Mouse (Mus musculus) limb, embryonic 15.5 days (tissue): ENCODE results near the gene Pi4ka. TPM values are rescaled to one million over a fixed set of nuclear protein-coding genes. Genes with fewer than 3 reads are reported as not detected.

Experiments
- ATAC-seq: fragments of 200-750 bp; cut with Nextera tagmentation; 2 replicates; pipeline ENCODE4 v1.8.0; 2017; ENCODE audit warnings: low read depth, moderate TSS enrichment; ENCODE audit not compliant: insufficient number of reproducible peaks, low FRiP score, low TSS enrichment
- H3K27ac ChIP-seq: fragments of 300-500 bp; sonication (generic); 2 replicates; pipeline ENCODE4 v1.5.1; 2015; ENCODE audit warnings: moderate library complexity, mild to moderate bottlenecking, inconsistent platforms
- H3K27me3 ChIP-seq: fragments of 300-500 bp; sonication (generic); 2 replicates; pipeline ENCODE4 v1.6.1; 2015; ENCODE audit warnings: inconsistent platforms
- H3K36me3 ChIP-seq: fragments of 300-500 bp; sonication (generic); 2 replicates; pipeline ENCODE4 v1.6.1; 2015; ENCODE audit warnings: inconsistent platforms
- H3K4me1 ChIP-seq: fragments of 300-500 bp; sonication (generic); 2 replicates; pipeline ENCODE4 v1.6.1; 2015; ENCODE audit warnings: inconsistent platforms
- H3K4me2 ChIP-seq: fragments of 300-500 bp; sonication (generic); 2 replicates; pipeline ENCODE4 v1.6.1; 2015; ENCODE audit warnings: mild to moderate bottlenecking, inconsistent platforms
- H3K4me3 ChIP-seq: fragments of 300-500 bp; sonication (generic); 2 replicates; pipeline ENCODE4 v1.5.1; 2015; ENCODE audit warnings: mild to moderate bottlenecking, inconsistent platforms
- H3K9ac ChIP-seq: fragments of 300-500 bp; sonication (generic); 2 replicates; pipeline ENCODE4 v1.6.1; 2015; ENCODE audit warnings: inconsistent platforms
- H3K9me3 ChIP-seq: fragments of 300-500 bp; sonication (generic); 2 replicates; pipeline ENCODE4 v1.6.1; 2016; ENCODE audit warnings: inconsistent platforms
- WGBS: fragments of 180-500 bp; shearing (Covaris S2); methylation state at CpG from one replicate; pipeline ENCODE4 v1.1.7; 2015; 5-methylcytosine and 5-hydroxymethylcytosine counted together
- polyA plus RNA-seq: library from polyadenylated mRNA; unstranded; fragments of >200 nt; fragmentation: Nextera tagmentation; extraction: Ambion mirVana; gene quantifications from 2 replicates; pipeline ENCODE4 v1.2.1, GENCODE M21; 2015

Pi4ka gene
- polyA plus RNA-seq, 1 experiment from 2014 or later, result 30.7 TPM

DNA sequence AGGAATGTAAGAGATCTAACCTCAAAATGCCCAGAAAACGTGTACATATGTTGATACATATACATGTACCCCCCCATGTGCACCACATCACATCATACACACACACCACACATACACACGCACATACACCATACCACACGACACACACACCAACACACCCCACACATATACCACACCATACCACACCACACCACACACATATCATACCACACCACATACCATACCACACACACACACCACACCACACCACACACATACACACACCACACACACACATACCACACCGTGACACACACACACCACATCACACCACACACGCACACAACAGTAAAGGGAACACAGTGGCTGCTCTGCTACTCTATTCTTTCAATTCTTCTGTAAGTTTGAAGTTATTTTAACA lies 74.3 kb downstream of the Pi4ka start:
- H3K9me3 ChIP-seq, result no peaks in the 10 kb centered on the region
- H3K36me3 ChIP-seq, result peaks cover 10% of the 10 kb centered on the region; the same call in 1 of the 2 replicates
- H3K27me3 ChIP-seq, result no peaks in the 10 kb centered on the region
- no peak overlapping the region for H3K4me3 ChIP-seq
- ATAC-seq, result no peak
- H3K4me2 ChIP-seq, result no peak overlapping the region
- H3K4me1 ChIP-seq, result no peaks in the 10 kb centered on the region
- 91% methylated on average over 5 of the region's 5 CpGs for WGBS
- no peak overlapping the region for H3K27ac ChIP-seq
- H3K9ac ChIP-seq, result no peak overlapping the region

DNA sequence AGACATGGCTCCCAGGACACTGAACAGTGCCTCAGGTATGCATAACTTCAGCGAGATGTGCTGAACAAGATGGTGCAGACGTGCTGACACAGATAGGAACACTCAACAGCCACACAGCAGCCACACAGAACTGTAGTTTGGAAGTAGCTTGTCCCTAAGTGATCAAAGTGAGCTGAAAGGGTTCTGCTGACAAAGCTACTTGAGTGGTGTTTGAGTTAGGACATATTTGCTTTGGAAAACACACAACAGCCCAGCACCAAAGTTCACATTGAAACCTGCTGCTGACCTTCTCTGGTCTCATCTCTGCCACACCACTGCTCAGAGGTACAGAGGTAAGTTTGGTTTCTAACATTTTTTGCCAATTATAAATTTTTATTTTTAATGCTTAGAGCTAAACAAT lies 75.0 kb downstream of the Pi4ka start, which contains the start of gene Serpind1:
Gene Serpind1, plus strand, starts transcription at position 256 of the 400 bp plus-strand sequence.
- H3K27ac ChIP-seq, result no peak within 1 kb of the TSS
- no peak within 1 kb of the TSS for H3K9ac ChIP-seq
- no peaks in the 10 kb centered on the region for H3K27me3 ChIP-seq
- no peak within 1 kb of the TSS for H3K4me2 ChIP-seq
- no peak within 1 kb of the TSS for H3K4me3 ChIP-seq
- no peaks in the 10 kb centered on the region for H3K4me1 ChIP-seq
- peaks cover 4% of the 10 kb centered on the region; the same call in 1 of the 2 replicates for H3K36me3 ChIP-seq
- no peaks in the 10 kb centered on the region for H3K9me3 ChIP-seq
- ATAC-seq, result no peak
- 78% methylated on average over 2 of the region's 2 CpGs for WGBS

DNA sequence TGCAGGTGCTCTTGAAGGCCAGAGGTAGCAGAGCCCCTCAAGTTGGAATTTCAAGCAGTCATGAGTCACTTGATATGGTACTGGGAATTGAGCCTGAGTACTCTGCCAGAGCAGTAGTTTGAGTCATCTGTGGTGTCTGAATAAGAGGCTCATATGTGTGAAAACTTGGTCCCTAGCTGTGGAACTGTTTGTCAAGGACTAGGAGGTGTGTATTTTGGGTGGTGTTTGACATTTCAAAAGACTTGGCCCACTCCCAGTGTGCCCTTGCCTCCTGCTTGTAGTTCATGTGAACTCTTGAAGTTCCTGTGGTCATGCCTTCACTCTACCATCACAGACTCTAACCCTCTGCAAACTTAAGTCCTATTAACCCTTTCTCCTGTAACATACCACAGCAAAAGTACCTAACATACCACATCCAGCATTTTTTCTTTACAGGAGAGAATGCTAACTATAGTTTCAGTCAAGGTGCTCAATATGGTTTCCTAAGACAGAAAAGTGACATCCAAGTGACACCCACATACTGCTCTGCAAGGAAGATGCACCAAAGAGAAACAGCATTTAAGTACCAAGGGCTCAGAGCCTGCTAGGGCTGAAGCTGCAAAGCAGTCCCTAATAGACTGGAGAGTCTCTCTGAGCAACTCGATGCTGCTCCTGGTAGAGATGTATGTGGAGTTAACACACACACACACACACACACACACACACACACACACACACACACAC lies 76.1 kb downstream of the Pi4ka start:
- 85% methylated on average over 1 of the region's 1 CpGs for WGBS
- H3K4me2 ChIP-seq, result no peak overlapping the region
- no peak overlapping the region for H3K4me3 ChIP-seq
- ATAC-seq, result no peak
- H3K9ac ChIP-seq, result no peak overlapping the region
- no peaks in the 10 kb centered on the region for H3K9me3 ChIP-seq
- no peaks in the 10 kb centered on the region for H3K4me1 ChIP-seq
- no peak overlapping the region for H3K27ac ChIP-seq
- H3K27me3 ChIP-seq, result no peaks in the 10 kb centered on the region
- peaks cover 12% of the 10 kb centered on the region for H3K36me3 ChIP-seq

DNA sequence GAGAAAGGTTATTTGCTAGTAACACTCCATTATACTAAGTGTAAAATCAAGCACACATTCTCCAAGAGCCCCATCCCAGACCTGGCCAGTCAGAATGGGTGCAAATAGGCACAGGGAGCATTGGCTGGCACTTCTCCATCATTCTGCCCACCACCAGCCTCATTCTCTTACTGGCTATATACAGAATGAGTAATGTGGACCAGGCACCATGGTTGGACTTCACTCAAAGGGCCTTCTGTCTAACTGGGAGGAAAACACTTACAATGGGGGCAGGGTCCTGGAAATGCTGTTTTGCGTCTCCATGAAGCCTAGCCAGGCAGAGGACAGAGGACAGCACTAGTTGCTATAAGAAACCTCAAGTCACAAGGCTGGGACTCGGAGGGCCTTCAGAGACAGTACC lies 80.0 kb downstream of the Pi4ka start:
- Histone ChIP-seq H3K27me3 (no peaks in the 10 kb centered on the region), H3K36me3 (peaks cover 38% of the 10 kb centered on the region), H3K4me3 (no peak overlapping the region), H3K27ac (no peak overlapping the region), H3K4me2 (no peak overlapping the region), H3K9me3 (no peaks in the 10 kb centered on the region), H3K4me1 (no peaks in the 10 kb centered on the region), H3K9ac (no peak overlapping the region)
- ATAC-seq, result no peak
- 86% methylated on average over 2 of the region's 2 CpGs for WGBS

DNA sequence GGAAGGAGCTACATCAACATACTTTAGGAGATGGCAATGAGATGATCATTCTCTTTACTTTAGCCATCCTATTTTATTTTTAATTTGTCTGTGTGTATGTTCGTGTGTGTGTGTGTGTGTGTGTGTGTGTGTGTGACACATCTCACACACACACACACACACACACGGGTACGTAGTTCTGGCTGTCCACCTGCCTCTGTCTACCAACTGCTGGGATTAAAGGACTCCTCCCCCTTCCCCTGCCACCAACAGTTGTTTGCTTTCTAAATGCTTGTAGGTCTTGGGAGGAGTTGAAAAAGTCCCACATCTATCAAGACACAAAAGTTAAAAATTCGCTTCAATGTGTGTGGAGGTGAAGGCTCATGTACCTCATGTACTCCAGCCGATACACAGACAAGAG lies 81.4 kb downstream of the Pi4ka start:
- H3K9ac ChIP-seq, result no peak overlapping the region
- H3K4me1 ChIP-seq, result no peaks in the 10 kb centered on the region
- 88% methylated on average over 5 of the region's 5 CpGs for WGBS
- no peaks in the 10 kb centered on the region for H3K27me3 ChIP-seq
- H3K4me3 ChIP-seq, result no peak overlapping the region
- no peak overlapping the region for H3K27ac ChIP-seq
- no peak overlapping the region for H3K4me2 ChIP-seq
- ATAC-seq, result no peak
- no peaks in the 10 kb centered on the region for H3K9me3 ChIP-seq
- H3K36me3 ChIP-seq, result peaks cover 38% of the 10 kb centered on the region

DNA sequence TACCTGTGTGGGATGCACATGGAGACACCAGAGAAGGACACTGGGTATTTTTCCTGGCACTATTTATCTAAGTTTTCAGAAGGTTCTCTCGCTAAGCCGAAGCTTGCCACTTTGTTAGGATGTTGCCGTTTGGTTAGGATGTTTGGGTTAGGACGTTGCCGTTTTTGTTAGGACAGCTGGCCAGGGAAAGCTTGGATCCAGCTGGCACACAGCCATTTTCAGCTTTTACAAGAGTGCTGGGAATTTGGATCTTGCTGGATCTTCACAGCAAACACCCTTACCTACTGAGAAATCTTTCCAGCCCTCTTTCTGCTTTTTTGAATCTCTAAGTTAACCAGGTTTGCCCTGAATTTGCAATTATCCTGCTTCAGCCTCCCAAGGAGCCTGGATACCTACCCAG lies 84.6 kb downstream of the Pi4ka start:
- no peak overlapping the region for H3K9ac ChIP-seq
- 61% methylated on average over 5 of the region's 5 CpGs for WGBS
- ATAC-seq, result no peak
- H3K9me3 ChIP-seq, result no peaks in the 10 kb centered on the region
- H3K4me2 ChIP-seq, result no peak overlapping the region
- H3K27me3 ChIP-seq, result no peaks in the 10 kb centered on the region
- H3K4me1 ChIP-seq, result no peaks in the 10 kb centered on the region
- peaks cover 60% of the 10 kb centered on the region for H3K36me3 ChIP-seq
- no peak overlapping the region for H3K4me3 ChIP-seq
- no peak overlapping the region for H3K27ac ChIP-seq

DNA sequence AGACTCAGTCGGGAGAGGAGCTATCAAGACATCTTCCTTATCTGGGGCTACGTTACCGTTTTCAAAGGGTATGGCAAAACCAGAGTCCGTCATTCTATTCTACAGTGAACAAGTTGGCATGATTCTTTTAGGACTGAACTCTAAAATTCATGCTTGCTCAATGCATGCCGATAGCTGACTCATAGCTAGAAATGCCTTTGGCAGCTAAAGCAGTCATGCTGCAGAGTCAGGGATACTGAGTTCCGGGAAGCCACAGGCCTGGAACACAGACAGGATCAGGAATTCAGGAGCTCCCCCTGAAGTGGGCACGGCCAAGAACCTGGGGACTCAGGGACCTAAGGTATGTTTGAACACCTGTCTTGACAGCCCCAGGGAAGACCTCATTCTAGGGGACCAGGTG lies 89.6 kb downstream of the Pi4ka start:
- Histone ChIP-seq H3K36me3 (peaks cover 62% of the 10 kb centered on the region), H3K4me3 (no peak overlapping the region), H3K9me3 (no peaks in the 10 kb centered on the region), H3K4me2 (no peak overlapping the region), H3K27ac (no peak overlapping the region), H3K4me1 (no peaks in the 10 kb centered on the region), H3K27me3 (no peaks in the 10 kb centered on the region), H3K9ac (no peak overlapping the region)
- ATAC-seq, result no peak
- WGBS, result 91% methylated on average over 7 of the region's 7 CpGs

DNA sequence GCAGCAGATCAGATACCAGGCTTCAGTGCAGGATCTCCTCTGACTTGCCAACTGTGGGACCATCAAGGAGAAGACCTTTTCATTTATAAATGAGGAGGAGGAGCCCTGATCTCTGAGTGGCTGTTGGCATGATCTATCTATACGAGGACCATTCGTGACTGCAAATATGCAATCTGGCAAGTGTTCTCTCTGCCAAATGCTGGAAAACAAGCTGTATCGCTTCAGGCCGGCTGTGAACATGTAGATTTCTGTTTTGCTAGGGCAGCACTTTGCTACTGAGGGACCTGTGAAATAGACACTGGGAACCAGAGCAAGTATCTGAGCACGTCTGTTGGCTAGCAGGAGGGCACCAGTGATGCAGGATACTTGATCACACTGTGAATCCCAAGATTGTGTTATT lies 93.6 kb downstream of the Pi4ka start:
- H3K4me1 ChIP-seq, result no peaks in the 10 kb centered on the region
- no peaks in the 10 kb centered on the region for H3K9me3 ChIP-seq
- H3K27me3 ChIP-seq, result no peaks in the 10 kb centered on the region
- H3K27ac ChIP-seq, result no peak overlapping the region
- H3K4me2 ChIP-seq, result no peak overlapping the region
- H3K4me3 ChIP-seq, result no peak overlapping the region
- no peak for ATAC-seq
- H3K36me3 ChIP-seq, result peaks cover 82% of the 10 kb centered on the region
- WGBS, result 93% methylated on average over 5 of the region's 5 CpGs
- no peak overlapping the region for H3K9ac ChIP-seq

DNA sequence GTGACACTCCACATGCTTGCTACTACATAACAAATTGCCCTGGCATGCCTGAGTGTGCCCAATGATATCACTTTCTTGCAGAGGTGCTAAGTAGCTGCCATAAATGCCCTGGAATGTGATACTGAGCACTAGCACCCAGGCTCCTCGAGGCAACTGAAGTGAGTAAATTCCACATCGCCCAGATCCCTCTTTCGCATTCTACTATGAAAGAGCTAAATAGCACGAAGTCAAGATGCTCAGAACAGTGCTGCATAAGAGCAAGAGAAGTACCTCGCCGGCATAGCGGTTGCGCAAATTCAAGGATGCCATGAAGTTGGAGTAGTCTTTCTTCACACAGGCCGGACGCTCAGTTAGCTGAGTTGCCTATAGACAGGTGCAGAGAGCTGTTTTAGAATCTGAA lies 97.1 kb downstream of the Pi4ka start:
- H3K9ac ChIP-seq, result no peak overlapping the region
- H3K4me3 ChIP-seq, result no peak overlapping the region
- 87% methylated on average over 10 of the region's 10 CpGs for WGBS
- H3K27ac ChIP-seq, result no peak overlapping the region
- no peaks in the 10 kb centered on the region for H3K4me1 ChIP-seq
- no peak overlapping the region for H3K4me2 ChIP-seq
- no peak for ATAC-seq
- H3K36me3 ChIP-seq, result peaks cover 81% of the 10 kb centered on the region
- H3K9me3 ChIP-seq, result no peaks in the 10 kb centered on the region
- no peaks in the 10 kb centered on the region for H3K27me3 ChIP-seq

DNA sequence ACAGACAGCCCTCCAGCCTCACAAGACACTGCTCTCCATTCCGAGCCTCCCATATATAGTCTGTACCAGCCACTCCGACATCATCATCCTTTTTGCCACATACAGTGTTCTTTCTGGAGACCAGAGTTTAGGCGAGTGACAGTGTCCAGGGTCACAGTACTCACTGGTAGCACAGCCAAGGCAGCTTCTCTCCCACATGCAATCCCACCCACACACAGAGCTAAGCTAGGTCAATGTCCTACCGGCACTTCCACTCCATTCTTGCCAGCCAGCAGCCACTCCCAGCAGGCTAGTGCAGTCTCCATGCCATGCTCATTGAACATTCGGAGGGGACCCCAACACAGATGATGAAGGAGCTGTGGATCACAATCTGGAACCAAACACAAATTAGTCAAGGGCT lies 98.7 kb downstream of the Pi4ka start:
- H3K4me2 ChIP-seq, result no peak overlapping the region
- no peaks in the 10 kb centered on the region for H3K27me3 ChIP-seq
- no peak for ATAC-seq
- H3K9ac ChIP-seq, result no peak overlapping the region
- no peak overlapping the region for H3K27ac ChIP-seq
- H3K4me1 ChIP-seq, result no peaks in the 10 kb centered on the region
- WGBS, result 93% methylated on average over 5 of the region's 5 CpGs
- no peaks in the 10 kb centered on the region for H3K9me3 ChIP-seq
- peaks cover 85% of the 10 kb centered on the region for H3K36me3 ChIP-seq
- no peak overlapping the region for H3K4me3 ChIP-seq

DNA sequence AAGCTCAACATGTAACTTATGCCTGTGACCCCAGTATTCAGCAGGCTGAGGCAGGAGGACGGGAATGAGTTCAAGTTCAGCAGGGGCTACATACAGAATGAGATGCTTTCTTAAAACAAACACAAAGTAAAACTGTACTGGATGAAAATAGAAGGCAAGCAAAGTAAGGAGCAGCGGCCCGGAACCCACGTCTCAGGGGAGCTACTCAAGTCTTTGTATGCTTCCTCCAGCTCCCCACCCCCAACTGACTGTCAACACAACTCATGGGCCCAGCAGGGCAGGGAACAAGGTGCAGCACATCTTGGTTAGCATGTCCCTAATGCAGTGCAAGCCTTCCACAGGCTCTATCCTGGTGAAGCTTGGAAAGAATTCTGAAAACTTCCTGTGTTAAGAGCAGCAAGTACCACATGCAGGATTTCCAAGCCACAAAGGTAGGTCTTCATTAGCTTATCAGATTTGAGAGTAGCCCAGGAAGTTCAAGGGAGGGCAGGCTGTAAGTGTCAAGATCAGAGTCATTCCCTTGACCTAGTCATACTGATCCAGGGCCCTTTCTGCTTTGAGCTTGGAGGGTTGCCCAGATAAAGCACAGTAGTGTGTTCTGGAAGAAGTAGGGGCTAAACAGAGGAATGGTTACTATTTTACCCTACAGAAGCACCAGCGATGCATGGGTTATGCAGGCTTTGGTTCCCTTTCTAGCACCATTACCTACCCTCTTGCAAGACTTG lies 102.4 kb downstream of the Pi4ka start:
- no peak overlapping the region for H3K27ac ChIP-seq
- H3K27me3 ChIP-seq, result no peaks in the 10 kb centered on the region
- H3K9me3 ChIP-seq, result no peaks in the 10 kb centered on the region
- H3K4me2 ChIP-seq, result no peak overlapping the region
- ATAC-seq, result no peak
- 87% methylated on average over 5 of the region's 5 CpGs for WGBS
- no peaks in the 10 kb centered on the region for H3K4me1 ChIP-seq
- H3K36me3 ChIP-seq, result peaks cover 83% of the 10 kb centered on the region
- H3K9ac ChIP-seq, result no peak overlapping the region
- H3K4me3 ChIP-seq, result no peak overlapping the region

DNA sequence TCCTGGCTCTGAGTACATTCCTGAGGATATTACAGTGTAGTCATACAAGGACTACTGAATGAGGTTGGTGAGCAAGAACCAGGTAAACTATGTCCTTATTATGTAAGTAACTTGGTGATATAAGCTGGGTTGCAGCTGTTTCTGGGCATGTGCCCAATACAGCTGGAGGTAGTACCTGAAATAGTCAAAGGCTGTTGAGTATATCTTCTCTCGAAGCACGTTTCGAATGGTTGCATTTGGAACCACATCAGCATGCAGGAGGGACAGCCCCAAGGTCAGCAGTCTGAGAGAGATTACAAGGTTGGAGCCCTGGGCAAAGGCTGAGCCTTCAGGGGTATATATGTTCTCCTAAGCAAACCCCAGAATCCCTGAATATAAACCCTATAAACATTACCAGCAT lies 105.3 kb downstream of the Pi4ka start:
- H3K27me3 ChIP-seq, result no peaks in the 10 kb centered on the region
- no peaks in the 10 kb centered on the region for H3K4me1 ChIP-seq
- no peak for ATAC-seq
- 94% methylated on average over 3 of the region's 3 CpGs for WGBS
- peaks cover 90% of the 10 kb centered on the region for H3K36me3 ChIP-seq
- no peak overlapping the region for H3K4me3 ChIP-seq
- no peak overlapping the region for H3K27ac ChIP-seq
- H3K9ac ChIP-seq, result no peak overlapping the region
- H3K4me2 ChIP-seq, result no peak overlapping the region
- no peaks in the 10 kb centered on the region for H3K9me3 ChIP-seq
